Mouse (Mus musculus) Muller cell, postnatal 12 days (primary cell): ENCODE measurements around the gene Afg1l.

Source experiments
- DNase-seq: peaks from one replicate; pipeline ENCODE4 v3.0.0-alpha.2; 2015; ENCODE audit errors: inconsistent ontology term

Gene Afg1l

GRCm38 (mm10) chr10:42297954-42298353 lies 180.4 kb downstream of the Afg1l start:
- DNase-seq = no peak

- no peak for DNase-seq
Observed at GRCm38 (mm10) chr10:42297109-42297508, 181.3 kb downstream of the Afg1l start.

DNA sequence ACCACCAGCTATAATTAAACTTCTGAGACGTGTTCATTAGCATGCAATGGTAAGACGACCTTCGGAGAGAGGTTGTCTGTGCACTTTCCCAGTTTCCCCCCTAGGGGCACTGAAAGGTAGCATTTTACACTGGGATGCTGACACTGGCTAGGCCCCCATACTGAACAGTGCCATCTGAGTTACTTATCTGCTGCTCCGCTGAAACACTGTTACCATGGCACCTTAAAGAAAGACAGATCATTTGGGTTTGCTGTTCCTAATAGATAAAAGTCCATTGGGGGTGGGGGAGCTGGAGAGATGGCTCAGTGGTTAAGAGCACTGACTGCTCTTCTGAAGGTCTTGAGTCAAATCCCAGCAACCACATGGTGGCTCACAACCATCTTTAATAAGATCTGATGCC lies 181.8 kb downstream of the Afg1l start:
- DNase-seq = no peak

- peak; percentile 58 for DNase-seq
Observed at GRCm38 (mm10) chr10:42295028-42295427, 183.3 kb downstream of the Afg1l start.

GRCm38 (mm10) chr10:42294392-42294791 lies 184.0 kb downstream of the Afg1l start:
- DNase-seq = peak; percentile 90

GRCm38 (mm10) chr10:42293877-42294276 lies 184.5 kb downstream of the Afg1l start:
- no peak for DNase-seq

DNA sequence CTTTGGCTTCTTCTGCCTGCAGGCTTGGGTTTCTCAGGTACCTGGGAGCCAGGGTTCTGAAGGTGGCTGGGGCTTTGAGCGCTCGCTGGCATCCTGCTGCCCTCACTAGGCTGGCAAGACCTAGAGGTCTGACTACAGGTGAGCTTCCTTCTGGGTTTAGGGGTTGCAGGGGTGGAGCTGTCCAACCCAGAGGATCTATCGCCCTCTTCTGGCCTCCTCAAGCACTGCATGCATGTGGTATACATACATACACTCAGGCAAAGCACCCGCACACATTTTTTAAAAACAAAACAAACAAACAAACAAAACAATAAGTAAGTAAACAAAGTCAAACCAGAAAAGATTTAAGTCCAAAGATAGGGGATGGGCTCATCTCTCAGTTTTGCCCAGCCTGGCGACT lies 187.0 kb downstream of the Afg1l start:
- no peak for DNase-seq

DNA sequence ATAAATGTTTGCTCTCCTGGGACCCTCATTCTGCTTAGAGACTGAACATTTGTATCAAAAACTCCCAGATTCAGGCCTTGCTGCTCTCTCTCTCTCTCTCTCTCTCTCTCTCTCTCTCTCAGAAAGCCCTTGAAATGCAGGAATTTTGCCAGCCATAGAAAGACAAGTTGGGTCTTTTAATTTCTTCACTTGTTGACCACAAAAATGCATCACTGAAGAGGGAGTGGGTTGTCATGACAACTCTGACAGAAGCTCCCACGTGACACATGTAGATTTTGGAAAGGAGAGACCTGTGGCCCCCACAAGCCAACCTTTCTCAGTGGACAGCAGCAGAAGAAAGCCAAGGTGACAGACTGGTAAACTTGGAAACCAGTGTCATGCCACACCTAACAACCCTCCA lies 190.7 kb downstream of the Afg1l start:
- DNase-seq = peak; percentile 85

DNA sequence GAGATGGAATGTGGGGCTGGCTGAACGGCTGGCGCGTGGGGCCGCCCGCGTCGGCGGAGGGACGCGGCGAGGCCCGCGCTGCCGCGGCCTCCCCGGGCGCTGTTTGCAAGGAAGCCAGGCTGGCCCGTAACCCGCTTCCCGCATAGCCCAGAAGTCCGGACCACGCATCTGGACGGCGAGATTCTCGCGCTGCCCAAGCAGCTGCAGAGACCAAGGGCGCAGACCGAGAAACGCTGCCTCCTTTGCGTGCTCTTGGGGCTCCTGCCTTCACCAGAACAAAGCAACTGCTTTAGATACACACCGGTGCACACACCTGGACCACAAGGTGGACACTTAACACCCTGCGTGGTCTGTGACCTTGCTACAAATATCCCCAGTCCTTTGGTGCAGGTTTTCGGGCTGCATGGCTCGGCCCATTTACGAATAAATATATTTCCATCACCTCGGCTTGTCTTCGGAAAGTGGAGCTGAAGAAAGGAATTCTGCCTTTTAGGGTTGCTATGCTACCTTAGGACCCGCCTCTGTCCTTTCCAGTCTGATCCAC lies 200.0 kb downstream of the Afg1l start:
- DNase-seq = no peak

- peak; percentile 99 for DNase-seq
Observed at GRCm38 (mm10) chr10:42277476-42278306, 200.7 kb downstream of the Afg1l start.

GRCm38 (mm10) chr10:42276507-42277345 lies 201.6 kb downstream of the Afg1l start, which contains the start of gene Foxo3:
TSS of gene Foxo3 (minus strand) at chr10:42276755.
- DNase-seq = peak; percentile 99

DNA sequence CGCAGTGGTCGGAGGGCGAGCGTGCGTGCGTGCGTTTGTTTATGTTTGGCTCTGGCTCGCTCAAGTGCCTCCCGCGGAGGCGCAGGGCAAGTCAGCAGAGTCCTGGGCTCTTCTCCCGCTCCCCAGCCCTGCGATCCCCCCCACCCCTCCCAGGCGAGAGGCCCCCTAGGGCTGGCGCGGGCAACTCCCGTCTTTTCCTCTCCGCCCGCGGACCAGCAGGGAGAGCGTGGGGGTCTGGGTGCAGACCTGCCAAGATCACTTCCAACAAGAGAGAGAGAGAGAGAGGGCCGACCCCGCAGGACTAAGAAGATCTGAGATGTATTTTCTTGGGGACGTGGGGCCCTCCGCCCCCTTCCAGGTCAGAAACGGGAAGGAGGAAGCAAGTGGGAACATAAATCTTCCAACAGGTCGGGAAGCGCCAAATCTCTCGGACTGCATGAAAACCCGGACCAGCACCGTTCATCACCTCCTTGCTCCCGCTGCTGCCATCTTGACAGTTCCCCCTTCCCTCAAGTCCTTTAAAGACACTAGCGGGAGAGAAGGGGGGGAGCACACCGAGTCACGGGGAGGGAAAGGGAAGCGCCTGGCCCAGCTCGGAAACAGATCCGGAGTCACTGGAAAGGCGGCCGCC lies 202.4 kb downstream of the Afg1l start:
- no peak for DNase-seq

DNA sequence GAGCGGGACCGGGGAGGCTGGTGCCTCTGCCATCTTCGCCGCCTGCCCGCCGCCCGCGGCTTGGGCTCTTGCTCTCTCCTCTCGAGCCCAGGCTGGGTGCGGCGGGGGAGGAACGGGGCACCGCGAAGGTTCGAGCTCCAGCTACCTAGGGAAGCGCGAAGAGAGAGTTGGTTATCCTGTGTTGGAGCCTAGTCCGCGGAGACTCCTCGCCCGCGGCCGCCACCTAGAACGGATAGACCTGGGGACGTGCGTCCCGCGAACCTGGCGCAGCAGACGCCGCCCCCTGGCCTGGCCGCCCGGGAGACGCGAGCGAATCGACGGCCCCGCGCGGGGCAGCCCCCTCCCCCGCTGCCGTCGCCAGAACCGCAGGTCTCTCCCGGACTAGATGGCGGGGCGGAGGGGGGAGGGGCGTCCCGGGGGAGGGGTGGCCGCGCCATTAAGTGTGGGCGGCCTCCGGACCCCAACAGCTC lies 202.9 kb downstream of the Afg1l start:
- peak; percentile 77 for DNase-seq

DNA sequence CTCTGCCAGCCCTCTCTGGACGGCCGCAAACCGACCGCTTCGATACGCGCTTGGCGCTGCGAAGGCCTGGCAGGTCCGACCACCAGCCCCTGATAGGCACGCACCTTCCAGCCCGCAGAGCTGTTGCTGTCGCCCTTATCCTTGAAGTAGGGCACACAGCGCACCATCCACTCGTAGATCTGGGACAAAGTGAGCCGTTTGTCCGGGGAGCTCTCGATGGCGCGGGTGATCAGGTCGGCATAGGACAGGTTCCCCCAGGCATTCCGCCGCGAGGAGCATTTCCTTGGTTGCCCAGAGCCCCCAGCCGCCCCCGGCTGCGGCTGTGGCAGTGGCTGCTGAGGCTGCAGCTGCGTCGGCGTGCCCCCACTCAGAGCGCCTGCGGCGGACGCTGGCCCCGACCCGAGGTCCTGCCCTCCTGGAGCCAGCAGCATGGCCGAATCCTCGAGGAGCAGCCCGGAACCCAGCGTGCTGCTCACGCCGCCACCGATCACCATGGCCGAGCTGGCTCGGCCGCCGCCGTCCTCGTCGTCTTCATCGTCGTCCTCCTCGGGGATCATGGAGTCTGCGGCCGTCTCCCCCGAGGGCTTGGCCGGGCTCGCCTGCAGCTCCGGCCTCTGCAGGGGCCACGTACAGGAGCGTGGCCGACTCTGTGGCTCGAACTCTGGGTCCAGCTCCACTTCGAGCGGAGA lies 203.5 kb downstream of the Afg1l start:
- no peak for DNase-seq

- DNase-seq = peak; percentile 78
Observed at GRCm38 (mm10) chr10:42273760-42274691, 204.3 kb downstream of the Afg1l start.

- DNase-seq = no peak
Observed at GRCm38 (mm10) chr10:42273403-42273759, 205.0 kb downstream of the Afg1l start.

DNA sequence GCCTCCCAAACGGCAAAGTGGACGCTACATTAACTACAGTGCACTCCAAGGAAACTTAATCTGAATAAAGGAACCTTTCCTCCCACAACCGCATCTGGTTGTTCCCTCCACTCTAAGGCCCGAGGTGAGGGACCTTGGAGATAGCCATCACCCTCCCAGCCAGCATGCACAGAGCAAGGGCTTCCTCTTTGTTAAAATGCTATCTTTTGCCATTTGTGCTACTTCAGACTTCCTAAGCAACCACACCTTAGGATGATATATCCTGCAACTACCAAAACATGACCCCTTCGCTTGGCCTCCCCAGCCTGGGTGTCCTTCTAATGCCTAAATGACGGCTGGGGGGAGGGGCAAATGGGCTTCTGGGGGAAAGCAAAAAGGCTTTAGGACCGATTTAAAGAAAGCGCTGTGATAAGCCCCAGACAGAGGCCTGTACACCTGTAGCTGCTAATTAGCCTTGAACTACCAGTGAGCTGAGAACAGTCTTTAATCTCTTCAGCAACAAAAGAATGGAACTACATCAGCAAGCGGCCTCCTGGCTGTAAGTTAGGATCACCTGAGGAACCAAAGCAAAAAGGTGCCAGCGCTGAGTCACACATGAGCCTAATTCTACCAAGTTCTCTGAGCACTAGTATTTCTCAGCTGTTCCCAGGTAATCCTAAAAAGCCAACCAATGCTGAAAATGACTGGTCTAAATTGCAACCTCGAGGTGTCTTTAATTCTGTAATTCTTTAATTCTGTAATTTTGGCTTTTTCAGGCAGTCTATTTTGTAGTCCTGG lies 206.7 kb downstream of the Afg1l start:
- no peak for DNase-seq

- no peak for DNase-seq
Observed at GRCm38 (mm10) chr10:42270277-42271083, 207.9 kb downstream of the Afg1l start.
